Mouse (Mus musculus) adrenal gland, adult (tissue): ENCODE measurements at regions not wholly inside any gene's neighbourhood (a gene's known extent, or its start where the extent isn't known, plus 50 kb on each side); places are given as distances from the start of the nearest gene placed in this dataset.
A peak's percentile ranks its signal among the peaks of the same experiment; 100 is the strongest.

ENCODE experiments used
- DNase-seq, 2 experiments: peaks; one replicate each; pipeline ENCODE4 v3.0.0; 2022 to 2023; ENCODE audit warnings: low spot score in 1 of 2; ENCODE audit not compliant: inconsistent age in 2 of 2

GRCm38 (mm10) chr4:153542631-153543031, 60.0 kb upstream of the Ajap1 start:
- no peak for DNase-seq

- DNase-seq, result no peak
Observed at GRCm38 (mm10) chr4:153543900-153544648, 61.5 kb upstream of the Ajap1 start.

GRCm38 (mm10) chr4:153546709-153547108, 64.1 kb upstream of the Ajap1 start:
- no peak for DNase-seq

GRCm38 (mm10) chr4:153547111-153547510, 64.5 kb upstream of the Ajap1 start:
- no peak for DNase-seq

GRCm38 (mm10) chr4:153547871-153548270, 65.3 kb upstream of the Ajap1 start:
- no peak for DNase-seq

- DNase-seq, result no peak
Observed at GRCm38 (mm10) chr4:153551291-153551690, 68.7 kb upstream of the Ajap1 start.

GRCm38 (mm10) chr4:153552483-153552882, 69.9 kb upstream of the Ajap1 start:
- DNase-seq, result no peak

GRCm38 (mm10) chr4:153557812-153558608, 75.4 kb upstream of the Ajap1 start:
- DNase-seq, result no peak

- no peak for DNase-seq
Observed at GRCm38 (mm10) chr4:153559568-153559967, 77.0 kb upstream of the Ajap1 start.

- peak in 1 of 2 experiments; percentile 15 for DNase-seq
Observed at GRCm38 (mm10) chr4:153560193-153560592, 77.6 kb upstream of the Ajap1 start.

GRCm38 (mm10) chr4:153560956-153561355, 78.3 kb upstream of the Ajap1 start:
- peak; percentile 76 to 93 for DNase-seq

- DNase-seq, result peak; percentile 40 to 70
Observed at GRCm38 (mm10) chr4:153561991-153562390, 79.4 kb upstream of the Ajap1 start.

- DNase-seq, result no peak
Observed at GRCm38 (mm10) chr4:153567329-153567973, 84.8 kb upstream of the Ajap1 start.

- peak; percentile 17 to 54 for DNase-seq
Observed at GRCm38 (mm10) chr4:153573180-153573769, 90.7 kb upstream of the Ajap1 start.

- DNase-seq, result peak in 1 of 2 experiments; percentile 35
Observed at GRCm38 (mm10) chr4:153593291-153593690, 110.7 kb upstream of the Ajap1 start.

- DNase-seq, result no peak
Observed at GRCm38 (mm10) chr4:153599794-153600370, 117.3 kb upstream of the Ajap1 start.

GRCm38 (mm10) chr4:153602496-153602895, 119.9 kb upstream of the Ajap1 start:
- DNase-seq, result no peak

- peak in 1 of 2 experiments; percentile 37 for DNase-seq
Observed at GRCm38 (mm10) chr4:153603056-153603840, 120.6 kb upstream of the Ajap1 start.

- DNase-seq, result peak; percentile 83 to 95
Observed at GRCm38 (mm10) chr4:153603936-153604335, 121.3 kb upstream of the Ajap1 start.
